Mouse (Mus musculus): Measurements from ENCODE around the gene Casq1.

The Casq1 gene

DNA sequence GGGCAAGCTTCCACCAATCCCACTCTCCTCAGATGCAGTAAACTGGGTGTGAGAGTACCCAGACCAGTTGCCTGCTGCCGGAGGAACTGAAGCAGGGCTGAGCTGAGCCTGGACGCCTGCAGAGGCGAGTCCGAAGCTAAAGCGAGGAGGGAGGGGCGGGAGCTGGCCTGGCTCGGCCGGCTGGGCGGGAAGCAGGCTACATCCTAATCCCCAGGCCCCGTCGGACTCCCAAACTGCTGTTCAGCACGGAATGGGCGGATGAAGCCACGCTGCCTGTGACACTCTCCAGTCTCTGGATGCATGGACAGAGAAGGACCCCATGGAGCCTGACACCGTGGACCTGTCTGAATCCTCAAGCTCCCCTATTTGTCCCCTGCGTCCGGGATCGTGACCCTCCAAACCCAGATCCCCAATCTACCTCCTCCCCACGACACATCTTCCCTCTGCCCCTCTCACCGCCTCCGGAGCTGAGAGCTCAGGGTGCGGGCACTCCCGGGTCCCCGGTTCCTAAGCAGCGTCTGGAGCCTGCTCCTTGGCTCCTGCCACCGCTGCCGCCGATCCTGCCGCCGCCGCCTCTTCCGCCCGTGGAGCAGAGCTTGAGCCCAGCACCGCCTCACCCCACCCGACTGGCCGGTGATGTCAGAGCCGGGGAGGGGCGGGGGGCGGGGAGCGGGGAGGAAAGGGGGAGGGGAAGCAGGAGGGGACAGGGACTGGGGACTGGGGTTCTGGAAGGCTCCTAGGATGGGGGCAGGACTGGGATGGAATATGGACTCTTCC, 13.3 kb downstream of the Casq1 start, which contains the start of gene Pea15a:
TSS of gene Pea15a (minus strand) at position 664 of the 777 bp plus-strand sequence.
- DNase-seq (ENCODE audit: low read depth, low spot score), result peak; percentile 81

DNA sequence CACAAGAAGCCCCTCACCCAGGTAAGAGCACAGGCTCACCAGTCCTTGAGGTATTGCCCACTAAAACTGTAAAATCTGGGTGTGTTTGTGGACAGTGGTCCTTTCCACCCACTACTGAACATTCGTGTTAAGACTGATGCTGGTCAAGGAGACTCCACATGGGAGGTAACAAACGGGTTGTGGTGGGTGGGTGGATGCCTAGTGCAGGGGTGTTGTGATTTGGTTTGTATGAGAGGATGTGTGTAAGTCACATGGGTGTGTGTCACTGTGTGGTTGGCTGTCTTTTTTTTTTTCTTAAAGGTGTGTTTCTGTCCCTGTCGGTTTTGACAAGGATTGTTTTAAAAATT, 14.0 kb downstream of the Casq1 start:
- DNase-seq (ENCODE audit: low read depth, low spot score), result peak; percentile 53

DNA sequence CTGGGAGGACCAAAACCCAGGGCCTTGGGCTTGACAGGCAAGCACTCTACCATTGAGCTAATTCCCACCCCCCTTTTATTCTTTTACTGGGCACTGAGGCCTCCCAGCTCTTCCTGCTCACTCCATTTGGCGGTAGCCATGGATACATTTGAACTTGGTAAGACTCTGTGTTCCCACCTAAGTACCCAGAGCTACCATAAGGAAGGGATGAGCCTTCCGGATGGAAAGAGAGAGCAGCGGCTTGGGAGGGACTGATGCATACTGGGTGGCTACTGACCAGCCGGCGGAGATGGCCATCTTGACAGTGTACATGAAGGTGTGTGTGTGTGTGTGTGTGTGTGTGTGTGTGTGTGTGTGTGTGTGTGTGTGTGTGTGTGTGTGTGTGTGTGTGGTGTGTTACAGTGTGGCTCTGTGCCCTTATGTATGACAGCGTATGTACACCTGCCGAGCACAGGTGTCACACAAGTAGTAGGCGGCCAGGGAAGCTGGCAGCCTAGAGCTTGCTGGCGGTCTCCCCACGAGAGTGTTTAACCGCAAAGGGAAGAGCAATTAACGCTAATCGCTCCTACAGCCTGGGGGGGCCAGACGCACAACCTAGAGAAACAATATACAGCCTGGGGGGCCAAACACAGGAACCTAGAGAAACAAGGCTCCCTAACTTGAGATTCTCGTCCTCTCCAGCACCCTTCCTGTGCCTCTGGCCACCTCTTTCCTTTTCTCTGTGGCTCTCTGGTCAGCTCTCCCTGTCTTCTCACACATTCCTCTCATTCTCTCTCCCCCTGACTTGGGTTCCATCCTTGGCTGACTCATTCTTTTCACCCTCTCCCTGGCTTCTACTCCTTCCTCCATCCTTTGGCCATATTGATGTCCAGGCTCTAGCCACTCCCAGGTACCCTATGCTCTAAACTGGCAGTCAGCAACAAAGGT, 14.6 kb downstream of the Casq1 start:
- no peak for DNase-seq (ENCODE audit: low read depth, low spot score)

DNA sequence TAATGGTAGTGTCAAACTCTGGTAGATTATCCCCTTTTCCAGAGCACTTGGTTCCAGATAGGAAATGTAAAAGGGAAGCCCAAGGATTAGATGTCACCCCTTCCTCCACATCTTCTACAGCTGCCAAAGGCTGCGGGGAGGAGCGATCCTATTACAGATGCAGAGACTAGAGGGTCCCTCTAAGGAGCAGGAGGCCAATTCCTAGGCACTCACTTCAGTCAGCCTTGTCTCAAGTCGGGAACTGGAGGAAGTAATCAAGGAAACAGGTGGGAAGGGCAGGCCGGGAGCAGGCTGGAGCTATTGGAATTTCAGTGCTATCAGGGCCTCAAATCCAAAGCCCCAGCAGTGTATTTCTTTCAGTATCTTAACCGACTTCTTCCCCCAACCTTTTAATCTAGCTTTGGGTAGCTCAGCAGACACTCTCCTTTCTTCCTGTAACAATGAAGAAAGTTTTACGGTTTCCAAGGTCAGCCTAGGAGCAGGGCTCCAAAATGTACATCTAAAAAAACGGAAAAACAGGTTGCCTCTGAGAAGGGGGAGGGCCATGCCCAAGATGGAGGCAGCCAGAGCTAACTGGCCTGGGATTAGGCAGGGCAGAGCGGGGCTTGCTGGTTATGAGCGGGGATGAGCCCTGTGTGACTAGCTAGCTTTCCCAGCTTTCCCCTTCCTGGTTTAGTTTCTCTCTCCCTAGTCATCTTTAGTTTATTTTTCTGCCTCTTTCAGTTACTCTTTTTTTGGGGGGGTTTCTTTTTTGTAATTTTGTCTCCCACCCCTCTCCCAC, 15.4 kb downstream of the Casq1 start:
- DNase-seq (ENCODE audit: low read depth, low spot score), result no peak

DNA sequence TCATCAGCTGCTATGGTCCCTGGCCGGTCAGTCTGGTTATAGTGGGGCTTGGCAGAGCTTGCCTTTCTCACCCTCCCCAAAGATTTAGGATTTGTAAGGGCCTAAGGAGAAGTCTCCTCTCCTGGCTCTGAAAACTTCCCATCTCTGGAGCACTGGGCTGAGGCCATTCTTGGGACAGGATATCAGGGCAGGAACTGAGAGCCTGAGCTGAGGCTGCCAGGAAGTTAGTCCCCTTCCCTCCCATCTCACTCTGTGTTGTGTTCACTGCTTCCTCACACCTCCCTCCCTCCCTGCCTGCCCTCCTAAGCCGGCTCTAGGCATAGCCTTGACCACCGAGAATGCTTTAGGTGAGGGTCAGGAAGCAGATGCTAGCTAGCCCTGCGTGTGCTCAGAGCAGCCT, 16.1 kb downstream of the Casq1 start:
- no peak for DNase-seq (ENCODE audit: low read depth, low spot score)

DNA sequence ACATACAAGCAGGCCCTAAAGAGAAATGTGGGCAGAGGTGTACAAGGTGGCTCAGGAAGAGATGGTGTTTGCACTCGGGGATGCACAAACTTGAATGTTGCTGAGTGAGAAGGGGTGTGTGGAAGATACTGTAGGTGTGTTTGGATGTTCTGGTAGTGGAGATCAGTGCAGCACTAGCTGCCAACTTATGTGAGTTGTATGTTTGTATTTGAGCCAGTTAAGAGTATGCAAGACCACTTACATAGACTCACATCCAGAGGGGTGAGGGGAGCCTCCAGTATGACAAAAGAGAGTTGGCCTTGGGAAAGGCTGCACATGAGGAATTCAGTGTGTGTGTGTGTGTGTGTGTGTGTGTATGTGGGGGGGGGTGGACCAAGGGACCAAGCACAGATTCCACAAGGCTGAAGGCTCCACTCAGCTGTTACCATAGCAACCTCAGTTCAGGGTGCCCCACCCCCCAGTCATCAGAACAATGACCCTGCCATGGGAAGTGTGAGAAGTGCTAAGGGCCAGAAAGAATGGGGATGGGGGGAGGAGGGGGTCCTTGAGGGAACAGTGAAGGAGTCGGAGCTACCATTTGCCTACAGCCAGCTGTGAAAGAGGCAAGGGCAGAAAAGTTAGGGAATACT, 16.7 kb downstream of the Casq1 start:
- DNase-seq (ENCODE audit: low read depth, low spot score), result no peak

DNA sequence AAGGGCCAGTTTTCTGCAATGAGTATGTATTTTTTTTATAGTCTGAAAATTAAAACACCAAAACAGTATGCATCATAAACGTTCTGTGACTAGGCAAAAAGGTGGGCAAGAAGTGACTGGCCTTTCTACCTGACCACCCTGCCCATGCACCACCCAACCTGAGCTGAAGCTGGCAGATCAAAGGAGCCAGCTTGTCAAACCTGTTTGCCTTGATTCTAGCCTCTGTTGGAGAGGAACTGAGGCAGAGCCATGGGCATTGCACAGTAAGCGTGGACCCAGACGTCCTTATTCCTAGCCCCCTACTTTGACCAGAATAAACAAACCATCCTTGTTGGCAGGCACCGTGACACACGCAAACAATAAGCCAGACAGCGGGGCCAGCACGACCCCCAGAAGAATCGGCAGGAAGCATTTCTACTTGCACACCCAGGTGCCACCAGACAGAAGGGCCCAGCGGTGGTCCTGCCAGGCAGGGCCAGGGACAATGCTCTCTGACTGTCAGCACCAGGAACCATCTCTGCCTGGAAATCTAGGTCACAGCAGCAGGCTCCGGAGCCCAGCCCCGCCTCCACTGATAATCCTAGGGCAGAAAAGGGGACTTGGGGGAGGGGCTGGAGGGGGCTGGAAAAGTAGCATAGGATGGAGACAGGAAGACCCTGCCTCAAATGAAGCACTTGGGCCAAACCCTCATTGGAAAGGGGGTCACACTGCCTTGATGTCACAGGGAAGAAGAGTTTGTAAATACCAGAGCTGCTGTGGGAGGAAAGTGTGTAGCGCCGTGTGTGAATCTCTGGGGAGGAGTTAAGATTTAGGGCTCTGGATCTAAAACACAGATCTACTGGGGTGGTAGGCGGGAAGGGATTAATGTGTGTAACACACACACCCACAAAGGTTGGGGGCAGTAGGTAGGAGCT, 17.4 kb downstream of the Casq1 start:
- DNase-seq (ENCODE audit: low read depth, low spot score), result no peak

DNA sequence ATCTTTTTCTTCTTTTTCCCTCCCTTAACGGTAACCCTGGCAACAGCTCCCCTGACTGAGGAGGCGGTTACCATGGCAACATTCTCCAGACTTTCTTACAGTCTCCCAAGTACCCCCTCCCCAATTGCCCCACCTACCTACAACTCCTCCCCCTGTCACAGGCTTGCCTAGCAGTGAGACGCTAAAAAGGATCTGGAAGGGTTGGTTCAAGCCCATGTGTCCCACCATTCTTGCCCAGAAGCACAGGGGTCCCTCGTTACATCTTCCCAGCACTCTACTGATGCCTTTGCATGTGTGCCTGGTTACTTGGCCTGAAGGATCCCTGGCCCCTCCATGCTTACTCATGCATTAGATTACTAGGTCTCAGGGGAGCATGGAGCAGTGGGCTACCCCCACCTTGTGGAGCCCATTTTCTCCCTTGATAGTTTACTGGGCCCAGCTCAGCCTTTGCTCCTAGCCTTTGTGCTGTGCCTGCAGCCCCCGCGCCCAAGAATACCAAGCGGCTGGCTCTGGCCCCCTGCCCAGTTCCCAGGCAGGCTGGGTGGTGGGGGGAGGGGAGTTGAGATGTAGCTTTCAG, 18.7 kb downstream of the Casq1 start:
- DNase-seq (ENCODE audit: low read depth, low spot score), result no peak

DNA sequence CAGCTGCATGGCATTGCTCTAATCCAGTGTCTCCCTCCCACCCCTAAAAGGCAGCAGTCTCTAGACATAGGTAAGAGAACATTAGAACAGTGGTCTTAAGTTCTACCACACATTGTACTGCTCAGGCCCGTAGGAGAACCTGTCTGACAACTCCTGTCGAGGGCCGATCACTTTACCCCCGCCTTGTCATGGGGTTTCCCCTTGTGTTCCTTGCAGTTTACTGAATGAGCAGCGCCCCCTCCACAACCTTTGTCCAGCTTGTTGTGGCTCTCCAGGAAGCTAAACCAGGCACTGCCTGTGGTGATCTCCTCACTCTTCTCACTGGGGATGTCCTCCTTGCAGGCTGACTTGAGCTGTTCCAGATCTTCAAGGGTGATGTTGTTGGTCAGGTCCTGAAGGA, 19.5 kb downstream of the Casq1 start:
- DNase-seq (ENCODE audit: low read depth, low spot score), result no peak

DNA sequence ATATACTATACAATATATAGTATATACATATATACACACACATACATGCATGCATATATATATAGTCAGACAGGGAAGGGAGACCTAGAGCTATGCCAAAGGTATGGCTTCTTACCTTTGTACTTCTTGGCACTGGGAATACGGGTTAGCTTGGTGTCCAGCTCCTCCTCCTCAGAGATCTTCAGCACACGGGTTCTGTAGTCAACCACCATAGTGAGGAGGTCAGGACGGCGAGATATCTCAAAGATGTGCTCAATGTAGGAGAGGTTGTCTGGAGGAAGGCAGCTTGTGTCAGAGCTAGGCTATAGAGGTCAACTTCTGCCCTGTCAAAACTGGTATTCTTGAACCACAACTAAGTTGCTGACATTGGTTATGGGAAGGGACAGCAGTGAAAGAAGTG, 20.7 kb downstream of the Casq1 start:
- DNase-seq (ENCODE audit: low read depth, low spot score), result no peak

DNA sequence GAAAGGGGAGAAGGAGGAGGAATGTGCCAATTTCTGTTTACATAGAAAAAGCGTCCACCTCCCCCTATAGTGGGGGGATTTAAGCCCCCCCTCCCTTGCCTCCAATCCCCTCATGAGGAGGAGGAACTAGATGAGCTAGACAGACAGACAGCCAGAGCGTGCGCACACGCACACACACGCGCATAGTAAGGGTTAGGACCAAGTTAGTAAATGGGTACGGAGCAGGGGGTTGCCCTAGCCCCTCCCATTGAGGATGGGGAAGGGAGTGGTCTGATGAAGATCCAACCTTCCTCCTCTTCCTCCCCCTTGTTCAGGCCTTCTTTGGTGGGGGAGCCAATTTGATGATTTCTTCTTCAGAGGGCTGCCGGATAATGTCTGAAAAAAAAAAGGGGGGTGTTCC, 21.4 kb downstream of the Casq1 start:
- no peak for DNase-seq (ENCODE audit: low read depth, low spot score)

DNA sequence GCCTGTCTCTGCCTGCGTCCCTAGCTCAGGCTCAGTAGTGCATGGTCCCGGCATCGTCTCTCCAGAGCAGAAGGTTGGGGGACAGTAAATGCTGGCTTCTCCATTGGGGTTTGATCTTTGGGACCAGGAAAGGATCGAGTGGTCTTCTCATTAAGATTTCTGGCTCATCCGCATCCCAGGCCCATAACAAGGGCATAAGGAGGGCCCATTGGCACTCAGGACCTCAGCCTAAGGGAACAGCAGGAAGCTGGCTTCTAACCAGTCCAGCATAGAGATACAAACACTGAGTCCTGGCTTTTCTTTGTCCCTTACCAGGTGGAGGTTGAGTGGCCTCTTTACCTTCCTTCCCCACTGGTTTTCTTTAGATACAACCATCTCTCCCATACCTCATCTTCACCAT, 21.8 kb downstream of the Casq1 start:
- no peak for DNase-seq (ENCODE audit: low read depth, low spot score)

DNA sequence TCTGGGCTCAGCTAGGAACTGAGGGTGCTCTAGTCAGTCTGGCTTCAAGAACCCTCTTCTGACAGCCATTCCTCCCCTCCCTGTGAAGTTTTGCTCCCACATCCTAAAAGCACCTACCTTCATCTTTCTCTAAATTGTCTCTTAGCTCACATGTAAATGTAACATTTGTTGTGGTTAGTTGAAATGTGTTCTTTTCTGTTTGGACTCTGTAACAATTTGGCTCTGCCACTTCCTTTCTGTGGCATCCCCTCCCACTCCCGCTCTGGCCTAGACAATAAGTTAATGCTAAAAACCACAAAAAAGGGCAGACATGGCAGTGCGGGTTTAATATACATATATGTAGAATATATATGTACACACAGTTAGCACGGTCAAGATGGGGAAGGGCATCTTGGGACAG, 22.5 kb downstream of the Casq1 start:
- DNase-seq (ENCODE audit: low read depth, low spot score), result no peak

DNA sequence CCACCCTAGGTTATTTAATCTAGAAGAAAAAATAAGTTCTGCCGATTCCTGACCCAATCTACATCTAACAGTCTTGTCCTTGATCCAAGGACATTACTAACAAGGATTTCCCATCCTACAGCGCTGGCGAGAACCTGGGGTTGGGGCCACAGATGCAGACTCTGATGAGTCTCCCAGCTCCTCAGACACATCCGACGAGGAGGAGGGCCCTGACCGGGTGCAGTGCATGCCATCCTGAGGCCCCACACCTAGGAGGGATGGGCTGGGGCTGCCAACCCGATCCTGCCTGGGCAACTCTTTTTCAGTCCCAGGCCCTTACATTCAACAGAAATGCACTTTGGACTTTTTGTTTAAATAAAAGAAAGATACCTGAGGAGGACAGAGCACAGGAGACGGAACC, 25.2 kb downstream of the Casq1 start:
- DNase-seq (ENCODE audit: low read depth, low spot score), result no peak

DNA sequence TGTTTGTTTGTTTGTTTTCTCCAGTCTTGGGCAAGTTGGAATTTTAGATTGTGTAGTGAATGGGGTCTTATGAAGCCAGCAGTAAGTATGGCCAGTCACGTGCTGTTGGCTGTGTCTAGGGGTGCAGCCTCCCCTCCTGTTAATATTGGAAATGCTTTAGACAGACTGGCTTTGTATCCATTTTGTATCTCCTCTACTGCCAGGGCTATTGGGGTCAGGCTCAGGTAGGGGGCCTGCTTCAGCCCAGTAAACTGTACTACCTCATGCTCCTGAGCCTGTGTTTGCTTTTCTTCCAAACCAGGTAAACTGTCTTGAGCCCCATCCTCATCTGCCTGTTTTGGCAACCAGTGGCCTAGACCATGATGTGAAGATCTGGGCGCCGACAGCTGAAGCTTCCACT, 27.5 kb downstream of the Casq1 start:
- DNase-seq (ENCODE audit: low read depth, low spot score), result no peak

DNA sequence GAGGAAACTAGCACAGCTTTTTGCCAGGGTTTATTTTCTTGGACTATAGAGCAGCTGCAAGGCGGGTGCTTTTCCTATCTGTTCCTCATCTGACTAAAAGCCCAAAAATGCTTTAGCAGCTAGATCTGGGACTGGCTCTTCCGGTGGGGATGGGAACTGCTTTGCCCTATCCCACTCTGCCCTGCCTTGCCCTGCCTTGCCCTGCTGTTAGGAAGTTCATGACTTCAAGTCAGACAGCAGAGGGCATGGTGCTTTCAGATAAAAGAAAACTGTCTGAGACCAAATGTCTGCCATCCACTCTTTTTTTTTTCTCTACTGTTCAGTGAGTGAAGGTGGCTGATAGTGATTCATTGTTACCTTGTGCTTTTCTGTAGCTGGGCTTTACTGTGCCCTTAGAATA, 28.1 kb downstream of the Casq1 start:
- no peak for DNase-seq (ENCODE audit: low read depth, low spot score)

DNA sequence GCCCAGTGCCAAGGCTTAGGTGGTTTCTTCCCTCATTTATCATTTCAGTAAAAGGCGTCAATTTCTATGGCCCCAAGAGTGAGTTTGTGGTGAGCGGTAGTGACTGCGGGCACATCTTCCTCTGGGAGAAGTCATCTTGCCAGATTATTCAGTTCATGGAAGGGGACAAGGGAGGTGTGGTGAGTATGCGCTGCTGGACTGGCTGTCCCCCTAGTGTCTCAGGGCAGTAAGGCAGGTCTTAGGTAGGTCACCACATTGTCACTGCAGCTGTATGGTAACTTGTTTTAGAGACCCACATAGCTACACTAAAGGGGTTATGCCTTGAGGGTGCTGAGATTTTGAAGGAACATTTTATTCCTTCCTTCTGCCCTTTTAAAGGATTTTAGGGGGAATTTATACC, 30.8 kb downstream of the Casq1 start:
- DNase-seq (ENCODE audit: low read depth, low spot score), result peak; percentile 38

DNA sequence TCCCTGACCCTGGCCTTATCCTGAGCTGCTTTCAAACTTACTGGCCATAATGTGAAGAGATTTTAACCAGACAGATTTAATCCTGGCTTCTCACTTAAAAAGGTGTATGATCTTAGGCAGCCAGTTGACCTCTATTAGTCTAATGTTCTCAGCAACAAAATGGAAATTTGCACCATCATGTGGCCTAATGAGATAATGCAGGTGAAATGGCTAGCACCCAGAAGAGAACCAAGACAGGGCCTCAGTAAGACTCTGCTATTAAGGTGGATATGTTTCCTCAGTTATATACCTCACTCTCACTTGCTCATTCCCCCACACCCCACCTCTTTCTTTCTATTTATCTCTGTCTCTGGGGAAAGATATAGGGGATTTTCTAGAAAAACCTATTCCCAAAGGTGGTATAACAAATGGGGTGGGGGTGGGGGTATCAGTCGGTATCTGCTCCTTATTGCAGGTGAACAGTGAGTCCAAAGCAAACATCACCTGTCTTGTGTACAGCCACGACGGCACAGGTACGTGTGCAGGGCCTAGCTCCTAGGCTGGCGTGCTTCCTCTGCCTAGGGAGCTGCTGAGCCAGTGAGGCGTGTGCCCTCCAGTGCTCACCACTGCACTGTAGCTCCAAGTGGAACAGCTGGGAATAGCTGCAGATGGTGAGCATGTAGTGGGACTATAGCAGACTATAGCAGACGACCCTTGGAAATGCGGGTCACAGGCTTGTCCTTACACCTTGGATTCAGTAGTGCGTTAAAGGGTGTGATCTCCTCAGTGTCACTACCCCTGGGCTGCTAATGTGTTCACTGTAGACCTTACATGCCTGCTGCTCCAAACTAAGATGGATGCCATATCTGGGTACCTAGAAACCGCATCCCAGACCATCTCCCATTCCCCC, 33.0 kb downstream of the Casq1 start:
- DNase-seq (ENCODE audit: low read depth, low spot score), result peak; percentile 38

DNA sequence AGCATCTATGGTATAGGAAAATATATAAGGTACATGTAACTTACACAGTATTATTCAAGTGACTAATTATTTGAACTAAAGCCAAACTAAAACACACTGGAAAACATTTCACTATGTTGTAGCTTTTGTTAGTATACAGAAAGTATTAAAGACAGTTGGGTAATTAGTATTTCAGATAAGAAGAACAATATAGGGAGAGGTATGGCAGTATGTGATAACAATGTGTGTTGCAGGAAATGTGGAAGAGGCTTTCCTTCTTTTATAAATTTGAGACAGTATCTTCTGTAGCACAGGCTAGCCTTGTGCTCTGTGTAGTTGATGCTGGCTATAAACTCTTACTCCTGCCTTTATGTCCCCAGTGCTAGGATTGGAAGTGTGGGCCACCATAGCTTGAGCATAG, 35.8 kb downstream of the Casq1 start:
- DNase-seq (ENCODE audit: low read depth, low spot score), result no peak
